Mouse (Mus musculus): Measurements from ENCODE around the gene Lamtor3. TPM values are rescaled to one million over a fixed set of nuclear protein-coding genes. Genes with fewer than 3 reads are reported as not detected.

The Lamtor3 gene
- polyA plus RNA-seq, 1 experiment = 41.5 TPM

DNA sequence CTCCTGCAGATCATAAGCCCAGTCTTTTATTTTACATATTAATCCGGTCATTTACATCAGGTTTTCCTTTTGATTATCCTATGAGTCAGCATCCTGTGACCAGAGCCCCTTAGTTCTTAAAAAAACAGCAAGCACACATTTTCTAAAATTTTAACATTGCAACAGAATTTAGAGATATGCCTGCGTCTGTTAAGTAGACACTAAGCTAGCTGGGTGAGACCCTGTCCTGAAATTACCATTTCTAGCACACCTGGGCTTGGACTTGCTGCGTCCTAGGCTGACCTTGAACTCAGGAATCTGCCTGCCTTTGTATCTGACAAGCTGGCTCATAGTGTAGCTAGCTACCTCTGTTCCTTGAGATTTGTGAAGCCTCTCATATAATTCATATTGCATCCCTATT, 11.6 kb downstream of the Lamtor3 start:
- no peak for TF ChIP-seq POLR2A (IDR thresholded peaks at IDR 0.05; ENCODE audit: low read depth, low read length)
- TF ChIP-seq CTCF (conservative IDR thresholded peaks at IDR 0.05; ENCODE audit: insufficient read depth, insufficient read length, low read depth, low read length) = no peak

DNA sequence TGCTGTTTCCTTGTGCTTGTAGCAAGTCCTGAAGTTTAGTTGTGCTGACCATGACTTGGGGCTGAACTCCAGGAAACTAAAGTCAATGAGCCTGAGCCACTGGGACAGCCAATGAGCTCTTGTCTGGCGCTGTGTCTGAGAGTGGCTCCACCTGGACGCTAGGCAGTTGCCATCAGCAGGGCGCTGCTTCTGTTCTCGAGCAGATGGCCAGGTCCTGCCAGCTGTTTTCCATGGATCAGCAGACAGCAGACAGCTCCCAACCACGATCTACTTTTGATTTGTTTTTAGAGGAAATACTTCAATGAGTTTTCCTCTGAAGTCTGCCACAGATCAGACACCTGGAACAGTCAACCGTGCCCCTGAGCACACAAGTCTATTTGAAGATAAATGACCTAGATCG, 14.4 kb downstream of the Lamtor3 start:
- WGBS = 44% methylated on average over 7 of the region's 7 CpGs
- Histone ChIP-seq H3K27ac (ENCODE audit: insufficient read depth, low read depth, low read length) (no peak overlapping the region), H3K4me1 (ENCODE audit: control insufficient read depth, insufficient read depth, low read length) (no peaks in the 10 kb centered on the region), H3K27me3 (replicated peaks; ENCODE audit: control insufficient read depth, insufficient read depth, low read length) (no peaks in the 10 kb centered on the region), H3K36me3 (ENCODE audit: control insufficient read depth, insufficient read depth, low read length) (no peaks in the 10 kb centered on the region), H3K4me3 (ENCODE audit: insufficient read depth, low read depth, low read length) (no peak overlapping the region)
- TF ChIP-seq CTCF (conservative IDR thresholded peaks at IDR 0.05; ENCODE audit: insufficient read depth, insufficient read length, low read depth, low read length) (no peak), POLR2A (IDR thresholded peaks at IDR 0.05; ENCODE audit: low read depth, low read length) (no peak)
- peak; percentile 15 for DNase-seq

More for the DNA sequence above, 11.6 kb downstream of the Lamtor3 start:
- no peak for DNase-seq
- no peak overlapping the region for H3K4me3 ChIP-seq (ENCODE audit: insufficient read depth, low read depth, low read length)
- no peaks in the 10 kb centered on the region for H3K27me3 ChIP-seq (replicated peaks; ENCODE audit: control insufficient read depth, insufficient read depth, low read length)
- peaks cover 2% of the 10 kb centered on the region; the same call in 1 of the 2 replicates for H3K36me3 ChIP-seq (ENCODE audit: control insufficient read depth, insufficient read depth, low read length)
- H3K4me1 ChIP-seq (ENCODE audit: control insufficient read depth, insufficient read depth, low read length) = no peaks in the 10 kb centered on the region
- WGBS = 84% methylated on average over 3 of the region's 3 CpGs
- H3K27ac ChIP-seq (ENCODE audit: insufficient read depth, low read depth, low read length) = no peak overlapping the region

GRCm38 (mm10) chr3:137933986-137934385, 15.7 kb downstream of the Lamtor3 start:
- H3K4me1 ChIP-seq (ENCODE audit: control insufficient read depth, insufficient read depth, low read length) = no peaks in the 10 kb centered on the region
- H3K27me3 ChIP-seq (replicated peaks; ENCODE audit: control insufficient read depth, insufficient read depth, low read length) = no peaks in the 10 kb centered on the region
- H3K27ac ChIP-seq (ENCODE audit: insufficient read depth, low read depth, low read length) = no peak overlapping the region
- DNase-seq = no peak
- no peaks in the 10 kb centered on the region for H3K36me3 ChIP-seq (ENCODE audit: control insufficient read depth, insufficient read depth, low read length)
- WGBS = 68% methylated on average over 3 of the region's 3 CpGs
- no peak for TF ChIP-seq POLR2A (IDR thresholded peaks at IDR 0.05; ENCODE audit: low read depth, low read length)
- TF ChIP-seq CTCF (conservative IDR thresholded peaks at IDR 0.05; ENCODE audit: insufficient read depth, insufficient read length, low read depth, low read length) = no peak
- no peak overlapping the region for H3K4me3 ChIP-seq (ENCODE audit: insufficient read depth, low read depth, low read length)

GRCm38 (mm10) chr3:137935570-137936525, 17.5 kb downstream of the Lamtor3 start:
- 48% methylated on average over 5 of the region's 5 CpGs for WGBS

GRCm38 (mm10) chr3:137936541-137936940, 18.2 kb downstream of the Lamtor3 start:
- H3K27me3 ChIP-seq (replicated peaks; ENCODE audit: control insufficient read depth, insufficient read depth, low read length) = no peaks in the 10 kb centered on the region
- no peaks in the 10 kb centered on the region for H3K4me1 ChIP-seq (ENCODE audit: control insufficient read depth, insufficient read depth, low read length)
- H3K4me3 ChIP-seq (ENCODE audit: insufficient read depth, low read depth, low read length) = no peak overlapping the region
- 38% methylated on average over 6 of the region's 6 CpGs for WGBS
- no peak for TF ChIP-seq CTCF (conservative IDR thresholded peaks at IDR 0.05; ENCODE audit: insufficient read depth, insufficient read length, low read depth, low read length)
- TF ChIP-seq POLR2A (IDR thresholded peaks at IDR 0.05; ENCODE audit: low read depth, low read length) = no peak
- no peak overlapping the region for H3K27ac ChIP-seq (ENCODE audit: insufficient read depth, low read depth, low read length)
- no peaks in the 10 kb centered on the region for H3K36me3 ChIP-seq (ENCODE audit: control insufficient read depth, insufficient read depth, low read length)
- DNase-seq = no peak

More at GRCm38 (mm10) chr3:137935570-137936525, 17.5 kb downstream of the Lamtor3 start:
- Histone ChIP-seq H3K4me3 (ENCODE audit: insufficient read depth, low read depth, low read length) (no peak overlapping the region), H3K27me3 (replicated peaks; ENCODE audit: control insufficient read depth, insufficient read depth, low read length) (no peaks in the 10 kb centered on the region), H3K36me3 (ENCODE audit: control insufficient read depth, insufficient read depth, low read length) (no peaks in the 10 kb centered on the region), H3K4me1 (ENCODE audit: control insufficient read depth, insufficient read depth, low read length) (no peaks in the 10 kb centered on the region), H3K27ac (ENCODE audit: insufficient read depth, low read depth, low read length) (no peak overlapping the region)
- no peak for TF ChIP-seq POLR2A (IDR thresholded peaks at IDR 0.05; ENCODE audit: low read depth, low read length)
- no peak for TF ChIP-seq CTCF (conservative IDR thresholded peaks at IDR 0.05; ENCODE audit: insufficient read depth, insufficient read length, low read depth, low read length)
- no peak for DNase-seq

DNA sequence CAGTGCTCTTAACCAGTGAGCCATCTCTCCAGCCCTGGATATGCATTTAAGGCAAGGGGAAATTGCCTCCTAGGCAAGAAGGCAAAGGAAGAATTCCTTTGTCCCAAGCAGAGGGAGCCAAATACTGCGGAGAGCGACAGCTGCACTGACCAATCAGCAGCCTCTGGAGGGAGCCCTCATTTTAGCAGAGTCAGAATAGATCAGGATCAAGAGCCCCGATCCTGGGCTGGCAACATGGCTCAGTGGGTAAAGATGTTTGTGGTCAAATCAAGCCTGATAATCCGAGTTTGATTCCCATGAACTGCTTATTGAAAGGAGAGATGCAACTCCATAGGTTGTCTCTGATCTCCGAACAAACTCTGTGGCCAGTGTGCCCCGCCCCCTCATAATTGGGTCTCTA, 20.3 kb downstream of the Lamtor3 start:
- Histone ChIP-seq H3K4me1 (ENCODE audit: control insufficient read depth, insufficient read depth, low read length) (no peaks in the 10 kb centered on the region), H3K27me3 (replicated peaks; ENCODE audit: control insufficient read depth, insufficient read depth, low read length) (no peaks in the 10 kb centered on the region), H3K4me3 (ENCODE audit: insufficient read depth, low read depth, low read length) (no peak overlapping the region), H3K36me3 (ENCODE audit: control insufficient read depth, insufficient read depth, low read length) (no peaks in the 10 kb centered on the region), H3K27ac (ENCODE audit: insufficient read depth, low read depth, low read length) (no peak overlapping the region)
- WGBS = 54% methylated on average over 6 of the region's 6 CpGs
- peak; percentile 43 for DNase-seq
- TF ChIP-seq POLR2A (IDR thresholded peaks at IDR 0.05; ENCODE audit: low read depth, low read length) (no peak), CTCF (conservative IDR thresholded peaks at IDR 0.05; ENCODE audit: insufficient read depth, insufficient read length, low read depth, low read length) (peak; percentile 27; the same call in 1 of the 2 replicates)

DNA sequence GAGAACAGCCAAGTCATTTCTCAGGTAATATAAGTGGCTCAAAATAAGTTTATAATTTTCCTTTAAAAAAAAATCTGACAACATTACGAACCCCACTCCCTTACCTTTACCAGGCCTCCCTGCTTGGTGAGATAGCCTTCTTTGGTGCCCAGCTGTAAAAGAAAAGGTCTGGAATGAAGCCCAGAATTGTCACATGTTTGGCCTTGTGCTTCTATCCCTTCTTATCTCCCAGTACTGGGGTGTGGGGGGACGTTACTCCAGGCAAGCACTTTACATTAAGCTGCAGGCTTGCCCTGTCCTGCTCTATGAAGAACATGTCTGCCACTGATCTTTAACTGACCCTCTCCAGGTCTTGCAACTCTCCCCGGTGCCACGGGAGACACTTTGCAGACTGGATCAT, 22.5 kb downstream of the Lamtor3 start:
- Histone ChIP-seq H3K27me3 (replicated peaks; ENCODE audit: control insufficient read depth, insufficient read depth, low read length) (no peaks in the 10 kb centered on the region), H3K27ac (ENCODE audit: insufficient read depth, low read depth, low read length) (no peak overlapping the region), H3K4me3 (ENCODE audit: insufficient read depth, low read depth, low read length) (no peak overlapping the region), H3K36me3 (ENCODE audit: control insufficient read depth, insufficient read depth, low read length) (no peaks in the 10 kb centered on the region), H3K4me1 (ENCODE audit: control insufficient read depth, insufficient read depth, low read length) (no peaks in the 10 kb centered on the region)
- WGBS = 67% methylated on average over 4 of the region's 4 CpGs
- TF ChIP-seq CTCF (conservative IDR thresholded peaks at IDR 0.05; ENCODE audit: insufficient read depth, insufficient read length, low read depth, low read length) = no peak
- no peak for TF ChIP-seq POLR2A (IDR thresholded peaks at IDR 0.05; ENCODE audit: low read depth, low read length)
- DNase-seq = peak; percentile 6

Data from kidney, adult 2 months (tissue).